Mouse (Mus musculus) heart, adult 18-20 months (tissue): ENCODE measurements around the gene 1110032A03Rik. TPM values are rescaled to one million over a fixed set of nuclear protein-coding genes. Genes with fewer than 3 reads are reported as not detected.

Experiments
- DNase-seq, 2 experiments: peaks; one replicate each; pipeline ENCODE4 v3.0.0; 2021 to 2022; ENCODE audit warnings: mixed read lengths in 1 of 2
- total RNA-seq, 2 experiments: library from RNA; stranded (reverse); gene quantifications; 2 replicates each; pipeline ENCODE4 v1.2.3; 2021

1110032A03Rik gene
- total RNA-seq, 2 experiments from 2014 or later, result 11.3 to 16.5 TPM

- DNase-seq, result no peak
These were observed 1.3 kb downstream of the 1110032A03Rik start for GRCm38 (mm10) chr9:50774026-50774462.

GRCm38 (mm10) chr9:50770011-50770410 lies 5.3 kb downstream of the 1110032A03Rik start:
- peak; percentile 36 to 45 for DNase-seq

GRCm38 (mm10) chr9:50768107-50769002 lies 7.0 kb downstream of the 1110032A03Rik start, which contains the start of gene Fdxacb1:
Gene Fdxacb1, plus strand, starts transcription at chr9:50768236.
- peak; percentile 99 for DNase-seq

GRCm38 (mm10) chr9:50767531-50768106 lies 7.7 kb downstream of the 1110032A03Rik start:
- DNase-seq, result no peak

GRCm38 (mm10) chr9:50763331-50763730 lies 12.0 kb downstream of the 1110032A03Rik start:
- peak in 1 of 2 experiments; percentile 42 for DNase-seq

GRCm38 (mm10) chr9:50761520-50762243 lies 13.6 kb downstream of the 1110032A03Rik start:
- DNase-seq, result no peak

- no peak for DNase-seq
These were observed 18.6 kb downstream of the 1110032A03Rik start for GRCm38 (mm10) chr9:50756711-50757110.

- peak; percentile 40 to 56 for DNase-seq
These were observed 21.4 kb downstream of the 1110032A03Rik start for GRCm38 (mm10) chr9:50753947-50754346.

- DNase-seq, result peak; percentile 91 to 97
These were observed 22.3 kb downstream of the 1110032A03Rik start for GRCm38 (mm10) chr9:50752784-50753615.

GRCm38 (mm10) chr9:50752054-50752602 lies 23.2 kb downstream of the 1110032A03Rik start, which contains the start of gene Hspb2:
Gene Hspb2, minus strand, starts transcription at chr9:50752354.
- DNase-seq, result peak; percentile 63 to 79

GRCm38 (mm10) chr9:50751323-50751722 lies 24.0 kb downstream of the 1110032A03Rik start, which contains the start of gene Cryab:
Gene Cryab, plus strand, starts transcription at chr9:50751325.
- peak in 1 of 2 experiments; percentile 50 for DNase-seq

GRCm38 (mm10) chr9:50750706-50751105 lies 24.6 kb downstream of the 1110032A03Rik start:
- DNase-seq, result no peak

- peak in 1 of 2 experiments; percentile 38 for DNase-seq
These were observed 29.1 kb downstream of the 1110032A03Rik start, which contains the start of gene 2310030G06Rik for GRCm38 (mm10) chr9:50746214-50746677. Gene 2310030G06Rik, minus strand, starts transcription at chr9:50746536.

- no peak for DNase-seq
These were observed 29.5 kb downstream of the 1110032A03Rik start for GRCm38 (mm10) chr9:50745806-50746205.

GRCm38 (mm10) chr9:50742744-50743143 lies 32.6 kb downstream of the 1110032A03Rik start:
- DNase-seq, result no peak

- DNase-seq, result no peak
These were observed 33.1 kb downstream of the 1110032A03Rik start for GRCm38 (mm10) chr9:50742261-50742660.

GRCm38 (mm10) chr9:50740867-50741784 lies 34.2 kb downstream of the 1110032A03Rik start:
- no peak for DNase-seq

- peak; percentile 95 to 96 for DNase-seq
These were observed 36.1 kb downstream of the 1110032A03Rik start, which contains the start of gene Dixdc1 for GRCm38 (mm10) chr9:50738914-50739870. Gene Dixdc1, minus strand, starts transcription at chr9:50739517.
